Mouse (Mus musculus) heart, embryonic 14.5 days (tissue): Measurements from ENCODE around the gene Rab40c. TPM values are rescaled to one million over a fixed set of nuclear protein-coding genes. Genes with fewer than 3 reads are reported as not detected.

Source experiments
- ATAC-seq: fragments of 200-750 bp; cut with Nextera tagmentation; 2 replicates; pipeline ENCODE4 v1.8.0; 2017; ENCODE audit warnings: low read depth, moderate TSS enrichment; ENCODE audit not compliant: insufficient number of reproducible peaks, insufficient read depth, low FRiP score
- H3K27ac ChIP-seq, 2 experiments: fragments of 200-500 bp in 1 of 2; fragments of 300-500 bp in 1 of 2; sonication (generic) in 1 of 2; replicated peaks in 1 of 2; 2 replicates each; pipeline ENCODE4 v1.5.1; 2012 to 2014; ENCODE audit warnings: low read depth in 2 of 2, low read length in 2 of 2, control low read depth in 1 of 2, mild to moderate bottlenecking in 1 of 2, mixed read lengths in 1 of 2; ENCODE audit not compliant: control insufficient read depth in 1 of 2, insufficient read depth in 1 of 2
- H3K27me3 ChIP-seq: fragments of 300-500 bp; sonication (generic); 2 replicates; pipeline ENCODE4 v1.6.1; 2014; ENCODE audit warnings: mild to moderate bottlenecking, low read length, control low read depth; ENCODE audit not compliant: control insufficient read depth, insufficient read depth
- H3K36me3 ChIP-seq: fragments of 300-500 bp; sonication (generic); 2 replicates; pipeline ENCODE4 v1.6.1; 2014; ENCODE audit warnings: mild to moderate bottlenecking, control low read depth, low read length, mixed read lengths; ENCODE audit not compliant: control insufficient read depth, insufficient read depth
- H3K4me1 ChIP-seq, 2 experiments: fragments of 200-500 bp in 1 of 2; fragments of 300-500 bp in 1 of 2; sonication (generic) in 1 of 2; 2 replicates each; pipeline ENCODE4 v1.6.1; 2012 to 2014; ENCODE audit warnings: low read length in 2 of 2, control low read depth in 1 of 2, mixed read lengths in 1 of 2; ENCODE audit not compliant: control insufficient read depth in 2 of 2, insufficient read depth in 2 of 2
- H3K4me2 ChIP-seq: fragments of 300-500 bp; sonication (generic); 2 replicates; pipeline ENCODE4 v1.6.1; 2014; ENCODE audit warnings: mild to moderate bottlenecking, low read length
- H3K4me3 ChIP-seq, 2 experiments: fragments of 200-500 bp in 1 of 2; fragments of 300-500 bp in 1 of 2; sonication (generic) in 1 of 2; 2 replicates each; pipeline ENCODE4 v1.5.1; 2012 to 2014; ENCODE audit warnings: low read length in 2 of 2, mild to moderate bottlenecking in 2 of 2, control low read depth in 1 of 2, low read depth in 1 of 2, moderate library complexity in 1 of 2; ENCODE audit not compliant: control insufficient read depth in 1 of 2, insufficient read depth in 1 of 2
- H3K9ac ChIP-seq: fragments of 300-500 bp; sonication (generic); 2 replicates; pipeline ENCODE4 v1.6.1; 2014; ENCODE audit warnings: mild to moderate bottlenecking, low read length
- H3K9me3 ChIP-seq: fragments of 300-500 bp; sonication (generic); 2 replicates; pipeline ENCODE4 v1.6.1; 2016; ENCODE audit warnings: low read length, control low read depth; ENCODE audit not compliant: control insufficient read depth
- WGBS: fragments of 180-500 bp; shearing (Covaris S2); extraction: QIAGEN DNeasy Blood & Tissue Kit; methylation state at CpG from one replicate; pipeline ENCODE4 v1.1.7; 2014; 5-methylcytosine and 5-hydroxymethylcytosine counted together
- polyA plus RNA-seq: library from polyadenylated mRNA; unstranded; fragments of >200 nt; fragmentation: Nextera tagmentation; extraction: Ambion mirVana; gene quantifications from 2 replicates; pipeline ENCODE4 v1.2.1, GENCODE M21; 2014

Rab40c gene
- polyA plus RNA-seq, 1 experiment from 2014 or later: 8.8 TPM

GRCm38 (mm10) chr17:25946349-25946748, 26.8 kb upstream of the Rab40c start:
- peaks cover 3 to 4% of the 10 kb centered on the region in 2 experiments; a peak in 2 of 4 replicates for H3K4me1 ChIP-seq
- no peak overlapping the region for H3K9ac ChIP-seq
- H3K36me3 ChIP-seq: no peaks in the 10 kb centered on the region
- H3K4me2 ChIP-seq: no peak overlapping the region
- H3K27me3 ChIP-seq: peaks cover 19% of the 10 kb centered on the region
- no peak for ATAC-seq
- no peak overlapping the region for H3K27ac ChIP-seq
- H3K9me3 ChIP-seq: no peaks in the 10 kb centered on the region
- no peak overlapping the region for H3K4me3 ChIP-seq
- WGBS: 68% methylated on average over 7 of the region's 7 CpGs

- H3K4me2 ChIP-seq: no peak overlapping the region
- ATAC-seq: no peak
- no peak overlapping the region for H3K4me3 ChIP-seq
- H3K9me3 ChIP-seq: no peaks in the 10 kb centered on the region
- WGBS: 65% methylated on average over 9 of the region's 9 CpGs
- H3K27ac ChIP-seq: no peak overlapping the region
- H3K36me3 ChIP-seq: no peaks in the 10 kb centered on the region
- H3K9ac ChIP-seq: no peak overlapping the region
- peaks cover 4 to 6% of the 10 kb centered on the region in 2 experiments; a peak in 3 of 4 replicates for H3K4me1 ChIP-seq
- H3K27me3 ChIP-seq: peaks cover 12% of the 10 kb centered on the region
Observed at GRCm38 (mm10) chr17:25945517-25946155, 26.1 kb upstream of the Rab40c start.

- no peak for ATAC-seq
- Histone ChIP-seq H3K4me2 (no peak within 1 kb of the TSS), H3K4me1 (peaks cover 5 to 10% of the 10 kb centered on the region in 2 experiments; a peak in 3 of 4 replicates), H3K36me3 (no peaks in the 10 kb centered on the region), H3K27ac (no peak within 1 kb of the TSS), H3K9me3 (no peaks in the 10 kb centered on the region), H3K9ac (no peak within 1 kb of the TSS), H3K27me3 (peaks cover 1% of the 10 kb centered on the region), H3K4me3 (no peak within 1 kb of the TSS)
- WGBS: 37% methylated on average over 6 of the region's 6 CpGs
Observed at GRCm38 (mm10) chr17:25944366-25945163, 25.0 kb upstream of the Rab40c start, which contains the start of the genes Pigq and Nhlrc4. Gene Pigq, minus strand, starts transcription at chr17:25944936. Gene Nhlrc4, minus strand, starts transcription at chr17:25944961.

GRCm38 (mm10) chr17:25943769-25944168, 24.2 kb upstream of the Rab40c start:
- Histone ChIP-seq H3K27ac (no peak overlapping the region), H3K27me3 (no peaks in the 10 kb centered on the region), H3K4me1 (peaks cover 5 to 10% of the 10 kb centered on the region in 2 experiments; a peak in 3 of 4 replicates), H3K9me3 (no peaks in the 10 kb centered on the region), H3K4me2 (no peak overlapping the region), H3K9ac (no peak overlapping the region), H3K4me3 (no peak overlapping the region), H3K36me3 (peaks cover 4% of the 10 kb centered on the region)
- 63% methylated on average over 9 of the region's 9 CpGs for WGBS
- no peak for ATAC-seq

- H3K27me3 ChIP-seq: no peaks in the 10 kb centered on the region
- H3K27ac ChIP-seq: no peak overlapping the region
- H3K4me2 ChIP-seq: no peak overlapping the region
- H3K9me3 ChIP-seq: no peaks in the 10 kb centered on the region
- peaks cover 7% of the 10 kb centered on the region for H3K36me3 ChIP-seq
- ATAC-seq: no peak
- H3K4me1 ChIP-seq: peaks cover 5 to 10% of the 10 kb centered on the region in 2 experiments; a peak in 3 of 4 replicates
- no peak overlapping the region for H3K9ac ChIP-seq
- WGBS: 71% methylated on average over 3 of the region's 3 CpGs
- H3K4me3 ChIP-seq: no peak overlapping the region
Observed at GRCm38 (mm10) chr17:25943221-25943620, 23.7 kb upstream of the Rab40c start.

- Histone ChIP-seq H3K36me3 (peaks cover 7% of the 10 kb centered on the region), H3K4me1 (peaks cover 5 to 10% of the 10 kb centered on the region in 2 experiments; a peak in 3 of 4 replicates), H3K9me3 (no peaks in the 10 kb centered on the region), H3K4me3 (no peak overlapping the region), H3K27me3 (no peaks in the 10 kb centered on the region), H3K27ac (no peak overlapping the region), H3K4me2 (no peak overlapping the region; the same call in 1 of the 2 replicates), H3K9ac (no peak overlapping the region)
- ATAC-seq: no peak
- 83% methylated on average over 2 of the region's 2 CpGs for WGBS
Observed at GRCm38 (mm10) chr17:25942597-25943151, 23.1 kb upstream of the Rab40c start.

- Histone ChIP-seq H3K36me3 (peaks cover 16% of the 10 kb centered on the region), H3K27ac (peak overlapping the region; percentile 75 to 78), H3K27me3 (no peaks in the 10 kb centered on the region), H3K4me3 (peak overlapping the region; percentile 67 to 99), H3K4me2 (peak overlapping the region; percentile 76), H3K9ac (peak overlapping the region; percentile 92), H3K4me1 (peaks cover 5 to 10% of the 10 kb centered on the region in 2 experiments; a peak in 3 of 4 replicates), H3K9me3 (no peaks in the 10 kb centered on the region)
- 3% methylated on average over 53 of the region's 54 CpGs for WGBS
- no peak for ATAC-seq
Observed at GRCm38 (mm10) chr17:25941511-25942241, 22.1 kb upstream of the Rab40c start.
